Mouse (Mus musculus): ENCODE measurements around the gene Folr1. TPM values are rescaled to one million over a fixed set of nuclear protein-coding genes. Genes with fewer than 3 reads are reported as not detected.

Gene Folr1
- polyA plus RNA-seq, 1 experiment, result 28.5 TPM

DNA sequence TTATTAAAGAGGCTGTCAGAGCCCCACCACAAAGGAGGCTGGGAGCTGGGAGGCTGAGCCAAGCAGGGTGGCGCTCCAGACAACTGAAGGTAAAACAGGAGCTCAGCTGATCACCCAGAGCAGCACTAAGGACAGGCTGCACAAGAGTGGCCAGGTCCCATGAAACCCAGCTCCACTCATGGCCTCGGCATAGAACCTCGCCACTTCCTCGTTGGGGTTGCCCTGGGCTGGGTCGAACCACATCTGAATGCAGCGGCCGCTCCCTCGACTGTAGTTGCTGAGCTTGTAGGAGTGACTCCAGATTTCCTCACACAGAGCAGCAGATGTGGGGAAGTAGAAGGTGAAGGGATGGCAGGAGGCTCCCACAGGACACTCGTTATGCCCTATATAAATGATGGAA, 12.2 kb downstream of the Folr1 start:
- H3K27ac ChIP-seq (ENCODE audit: control insufficient read depth, insufficient read depth, low read depth, low read length), result no peak overlapping the region
- H3K4me1 ChIP-seq (ENCODE audit: control insufficient read depth, insufficient read depth, low read length), result peaks cover 4% of the 10 kb centered on the region; the same call in 1 of the 2 replicates
- H3K36me3 ChIP-seq (ENCODE audit: control insufficient read depth, insufficient read depth, low read length), result no peaks in the 10 kb centered on the region
- H3K4me3 ChIP-seq (ENCODE audit: control insufficient read depth, low read depth, low read length), result no peak overlapping the region
- TF ChIP-seq CTCF (IDR thresholded peaks at IDR 0.05; ENCODE audit: control insufficient read depth, insufficient read depth, insufficient replicate concordance, low read depth, low read length) (no peak), POLR2A (IDR thresholded peaks at IDR 0.05; ENCODE audit: control insufficient read depth, low read depth, low read length) (no peak)
- H3K27me3 ChIP-seq (ENCODE audit: control insufficient read depth, insufficient read depth, low read length), result no peaks in the 10 kb centered on the region

DNA sequence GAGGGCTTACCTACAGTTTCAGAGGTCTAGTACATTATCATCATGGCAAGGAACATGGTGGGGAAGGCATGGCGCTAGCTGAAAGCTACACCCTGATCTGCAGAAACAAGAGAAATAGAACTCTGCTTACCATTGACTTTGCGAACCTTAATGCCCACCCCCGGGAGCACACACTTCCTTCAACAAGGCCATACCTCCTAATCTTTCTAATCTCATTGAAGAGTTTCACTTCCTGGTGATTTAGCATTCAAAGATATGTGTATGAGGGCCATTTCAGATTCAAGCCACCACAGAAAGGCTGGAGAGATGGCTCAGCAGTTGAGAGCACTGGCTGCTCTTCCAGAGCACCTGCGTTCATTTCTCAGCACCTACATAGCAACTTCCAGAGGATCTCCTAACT, 13.5 kb downstream of the Folr1 start, which contains the start of gene Folr2:
Folr2 (minus strand) TSS at position 101 of the 400 bp plus-strand sequence.
- H3K4me3 ChIP-seq (ENCODE audit: control insufficient read depth, low read depth, low read length), result no peak within 1 kb of the TSS
- no peaks in the 10 kb centered on the region for H3K27me3 ChIP-seq (ENCODE audit: control insufficient read depth, insufficient read depth, low read length)
- no peaks in the 10 kb centered on the region for H3K36me3 ChIP-seq (ENCODE audit: control insufficient read depth, insufficient read depth, low read length)
- peaks cover 4% of the 10 kb centered on the region; the same call in 1 of the 2 replicates for H3K4me1 ChIP-seq (ENCODE audit: control insufficient read depth, insufficient read depth, low read length)
- H3K27ac ChIP-seq (ENCODE audit: control insufficient read depth, insufficient read depth, low read depth, low read length), result no peak within 1 kb of the TSS
- TF ChIP-seq POLR2A (IDR thresholded peaks at IDR 0.05; ENCODE audit: control insufficient read depth, low read depth, low read length) (no peak), CTCF (IDR thresholded peaks at IDR 0.05; ENCODE audit: control insufficient read depth, insufficient read depth, insufficient replicate concordance, low read depth, low read length) (no peak)

DNA sequence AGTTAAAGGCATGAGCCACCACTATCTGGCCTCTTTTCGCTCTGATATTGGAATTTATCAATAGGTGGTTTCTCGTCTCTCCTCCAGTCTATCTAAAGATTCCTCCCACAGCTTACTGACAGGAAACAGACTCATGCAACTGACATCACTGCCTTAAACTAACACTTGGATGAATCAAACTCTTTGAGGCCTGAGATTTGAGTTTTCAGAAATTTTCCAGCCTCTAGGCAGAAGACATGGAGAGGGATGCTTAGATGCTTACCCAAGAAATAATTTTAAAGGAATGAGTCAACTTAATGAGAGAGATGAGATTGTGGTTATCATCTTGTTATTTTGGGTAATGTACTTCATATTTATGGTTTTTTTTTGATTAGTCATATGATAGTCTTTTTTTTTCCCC, 16.8 kb downstream of the Folr1 start:
- no peaks in the 10 kb centered on the region for H3K36me3 ChIP-seq (ENCODE audit: control insufficient read depth, insufficient read depth, low read length)
- no peak for TF ChIP-seq CTCF (IDR thresholded peaks at IDR 0.05; ENCODE audit: control insufficient read depth, insufficient read depth, insufficient replicate concordance, low read depth, low read length)
- no peak for TF ChIP-seq POLR2A (IDR thresholded peaks at IDR 0.05; ENCODE audit: control insufficient read depth, low read depth, low read length)
- H3K4me3 ChIP-seq (ENCODE audit: control insufficient read depth, low read depth, low read length), result no peak overlapping the region
- no peaks in the 10 kb centered on the region for H3K27me3 ChIP-seq (ENCODE audit: control insufficient read depth, insufficient read depth, low read length)
- H3K27ac ChIP-seq (ENCODE audit: control insufficient read depth, insufficient read depth, low read depth, low read length), result no peak overlapping the region
- peaks cover 4% of the 10 kb centered on the region; the same call in 1 of the 2 replicates for H3K4me1 ChIP-seq (ENCODE audit: control insufficient read depth, insufficient read depth, low read length)

DNA sequence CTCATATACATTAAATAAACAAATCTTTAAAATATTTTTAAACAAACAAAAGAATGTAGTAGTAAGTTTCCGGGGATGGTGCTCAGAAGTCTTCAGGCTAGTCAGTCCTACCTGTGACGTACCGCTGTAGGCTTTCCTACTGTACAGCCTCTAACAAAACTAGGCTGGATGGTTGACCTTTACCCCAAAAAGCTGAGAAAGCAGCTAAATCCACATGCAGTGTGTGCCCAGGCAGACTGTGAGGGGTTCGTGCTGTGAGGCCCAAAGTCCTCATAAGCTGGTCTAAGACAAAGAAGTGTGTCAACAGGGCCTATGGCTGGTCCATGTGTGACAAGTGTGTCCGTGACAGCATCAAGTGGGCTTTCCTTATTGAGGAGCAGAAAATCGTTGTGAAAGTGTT, 17.7 kb downstream of the Folr1 start:
- H3K4me1 ChIP-seq (ENCODE audit: control insufficient read depth, insufficient read depth, low read length), result no peaks in the 10 kb centered on the region
- H3K4me3 ChIP-seq (ENCODE audit: control insufficient read depth, low read depth, low read length), result no peak overlapping the region
- H3K27ac ChIP-seq (ENCODE audit: control insufficient read depth, insufficient read depth, low read depth, low read length), result no peak overlapping the region
- H3K27me3 ChIP-seq (ENCODE audit: control insufficient read depth, insufficient read depth, low read length), result no peaks in the 10 kb centered on the region
- no peaks in the 10 kb centered on the region for H3K36me3 ChIP-seq (ENCODE audit: control insufficient read depth, insufficient read depth, low read length)
- TF ChIP-seq POLR2A (IDR thresholded peaks at IDR 0.05; ENCODE audit: control insufficient read depth, low read depth, low read length) (no peak), CTCF (IDR thresholded peaks at IDR 0.05; ENCODE audit: control insufficient read depth, insufficient read depth, insufficient replicate concordance, low read depth, low read length) (no peak)

DNA sequence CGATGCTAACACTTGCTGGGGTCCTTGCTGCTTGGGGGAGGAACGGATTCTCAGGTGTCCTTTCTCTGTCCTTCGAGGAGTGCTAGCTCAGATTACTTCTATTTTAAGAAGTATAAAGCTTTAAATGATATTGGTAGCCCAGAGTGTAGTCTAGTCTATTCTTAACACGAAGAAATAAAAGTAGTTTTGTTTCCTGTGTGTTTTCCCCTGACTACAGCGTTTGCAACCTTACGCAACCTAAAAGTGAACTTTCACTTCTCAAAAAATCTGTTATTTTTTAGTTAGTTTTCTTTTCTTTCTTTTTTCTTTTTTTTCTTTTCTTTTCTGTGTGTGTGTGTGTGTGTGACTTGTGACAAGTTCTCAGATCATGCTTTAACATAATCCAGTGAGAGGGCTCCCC, 18.9 kb downstream of the Folr1 start:
- no peaks in the 10 kb centered on the region for H3K4me1 ChIP-seq (ENCODE audit: control insufficient read depth, insufficient read depth, low read length)
- no peaks in the 10 kb centered on the region for H3K27me3 ChIP-seq (ENCODE audit: control insufficient read depth, insufficient read depth, low read length)
- no peak overlapping the region for H3K27ac ChIP-seq (ENCODE audit: control insufficient read depth, insufficient read depth, low read depth, low read length)
- TF ChIP-seq CTCF (IDR thresholded peaks at IDR 0.05; ENCODE audit: control insufficient read depth, insufficient read depth, insufficient replicate concordance, low read depth, low read length), result no peak
- no peak for TF ChIP-seq POLR2A (IDR thresholded peaks at IDR 0.05; ENCODE audit: control insufficient read depth, low read depth, low read length)
- H3K36me3 ChIP-seq (ENCODE audit: control insufficient read depth, insufficient read depth, low read length), result no peaks in the 10 kb centered on the region
- H3K4me3 ChIP-seq (ENCODE audit: control insufficient read depth, low read depth, low read length), result no peak overlapping the region

DNA sequence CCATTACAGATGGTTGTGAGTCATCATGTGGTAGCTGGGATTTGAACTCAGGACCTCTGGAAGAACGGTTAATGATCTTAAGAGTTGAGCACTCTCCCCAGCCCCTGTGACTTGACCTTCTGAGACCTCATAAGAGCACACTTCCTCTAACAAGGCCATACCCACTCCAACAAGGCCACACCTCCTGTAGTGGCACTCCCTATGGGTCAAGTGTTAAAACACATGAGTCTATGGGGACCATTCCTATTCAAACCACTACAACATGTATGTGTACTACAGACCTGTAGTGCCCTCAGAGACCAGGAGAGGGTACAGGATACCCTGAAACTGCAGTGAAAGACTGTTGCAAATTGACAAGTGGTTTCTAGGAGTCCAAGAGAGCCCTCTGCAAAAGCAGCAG, 22.7 kb downstream of the Folr1 start:
- Histone ChIP-seq H3K36me3 (ENCODE audit: control insufficient read depth, insufficient read depth, low read length) (no peaks in the 10 kb centered on the region), H3K4me1 (ENCODE audit: control insufficient read depth, insufficient read depth, low read length) (no peaks in the 10 kb centered on the region), H3K27me3 (ENCODE audit: control insufficient read depth, insufficient read depth, low read length) (no peaks in the 10 kb centered on the region), H3K27ac (ENCODE audit: control insufficient read depth, insufficient read depth, low read depth, low read length) (no peak overlapping the region), H3K4me3 (ENCODE audit: control insufficient read depth, low read depth, low read length) (no peak overlapping the region)
- TF ChIP-seq POLR2A (IDR thresholded peaks at IDR 0.05; ENCODE audit: control insufficient read depth, low read depth, low read length), result no peak

DNA sequence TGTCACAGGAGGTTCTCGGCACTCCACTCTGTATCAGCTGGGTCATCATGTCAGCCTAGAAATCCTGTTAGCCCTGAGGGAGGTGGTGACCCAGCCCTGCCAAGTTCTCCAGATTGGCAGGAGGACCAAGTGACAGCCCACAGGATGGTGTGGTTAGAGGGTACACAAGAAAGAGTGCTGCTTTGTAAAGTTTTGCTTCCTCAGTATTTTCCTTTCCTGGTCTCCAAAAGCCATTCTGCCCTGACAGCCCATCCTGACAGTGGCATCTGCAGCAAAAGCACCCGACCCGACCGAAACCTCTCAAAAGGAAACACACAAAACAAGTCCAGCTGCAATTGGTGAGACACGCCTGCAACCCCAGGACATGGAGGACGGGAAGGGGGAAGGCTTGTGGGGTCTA, 26.4 kb downstream of the Folr1 start:
- H3K36me3 ChIP-seq (ENCODE audit: control insufficient read depth, insufficient read depth, low read length), result no peaks in the 10 kb centered on the region; the same call in none of the 2 replicates
- H3K27ac ChIP-seq (ENCODE audit: control insufficient read depth, insufficient read depth, low read depth, low read length), result no peak overlapping the region
- H3K4me1 ChIP-seq (ENCODE audit: control insufficient read depth, insufficient read depth, low read length), result no peaks in the 10 kb centered on the region
- H3K27me3 ChIP-seq (ENCODE audit: control insufficient read depth, insufficient read depth, low read length), result no peaks in the 10 kb centered on the region
- H3K4me3 ChIP-seq (ENCODE audit: control insufficient read depth, low read depth, low read length), result no peak overlapping the region
- TF ChIP-seq CTCF (IDR thresholded peaks at IDR 0.05; ENCODE audit: control insufficient read depth, insufficient read depth, insufficient replicate concordance, low read depth, low read length) (no peak), POLR2A (IDR thresholded peaks at IDR 0.05; ENCODE audit: control insufficient read depth, low read depth, low read length) (no peak)

All from testis, adult 2 months (tissue).